Mouse (Mus musculus) forebrain, embryonic 15.5 days (tissue): ENCODE data around the gene Capzb. TPM values are rescaled to one million over a fixed set of nuclear protein-coding genes. Genes with fewer than 3 reads are reported as not detected.

Experiments
- ATAC-seq: fragments of 200-750 bp; cut with Nextera tagmentation; replicated peaks from 2 replicates; pipeline ENCODE4 v1.8.0; 2017; ENCODE audit warnings: mild to moderate bottlenecking, moderate TSS enrichment, moderate library complexity
- H3K27ac ChIP-seq: fragments of 300-500 bp; sonication (generic); replicated peaks from 2 replicates; pipeline ENCODE4 v1.5.1; 2015; ENCODE audit warnings: mild to moderate bottlenecking, inconsistent platforms
- H3K27me3 ChIP-seq: fragments of 300-500 bp; sonication (generic); 2 replicates; pipeline ENCODE4 v1.6.1; 2015; ENCODE audit warnings: inconsistent platforms
- H3K36me3 ChIP-seq: fragments of 300-500 bp; sonication (generic); 2 replicates; pipeline ENCODE4 v1.6.1; 2015; ENCODE audit warnings: mild to moderate bottlenecking, inconsistent platforms
- H3K4me1 ChIP-seq: fragments of 300-500 bp; sonication (generic); 2 replicates; pipeline ENCODE4 v1.6.1; 2015; ENCODE audit warnings: inconsistent platforms
- H3K4me2 ChIP-seq: fragments of 300-500 bp; sonication (generic); replicated peaks from 2 replicates; pipeline ENCODE4 v1.6.1; 2015; ENCODE audit warnings: mild to moderate bottlenecking, inconsistent platforms
- H3K4me3 ChIP-seq: fragments of 300-500 bp; sonication (generic); 2 replicates; pipeline ENCODE4 v1.5.1; 2015; ENCODE audit warnings: mild to moderate bottlenecking, inconsistent platforms
- H3K9ac ChIP-seq: fragments of 300-500 bp; sonication (generic); replicated peaks from 2 replicates; pipeline ENCODE4 v1.6.1; 2015; ENCODE audit warnings: mild to moderate bottlenecking, inconsistent platforms
- H3K9me3 ChIP-seq: fragments of 300-500 bp; sonication (generic); 2 replicates; pipeline ENCODE4 v1.6.1; 2016; ENCODE audit warnings: inconsistent platforms
- WGBS: fragments of 180-500 bp; shearing (Covaris S2); methylation state at CpG from one replicate; pipeline ENCODE4 v1.1.7; 2015; ENCODE audit warnings: mixed read lengths; 5-methylcytosine and 5-hydroxymethylcytosine counted together
- polyA plus RNA-seq: library from polyadenylated mRNA; unstranded; fragments of >200 nt; fragmentation: Nextera tagmentation; extraction: Ambion mirVana; gene quantifications from 2 replicates; pipeline ENCODE4 v1.2.1, GENCODE M21; 2015

Gene Capzb
- polyA plus RNA-seq, 1 experiment from 2014 or later, result 323 TPM

GRCm38 (mm10) chr4:139200946-139201345, 8.2 kb downstream of the Capzb start:
- H3K9me3 ChIP-seq, result no peaks in the 10 kb centered on the region
- H3K9ac ChIP-seq, result no peak overlapping the region
- H3K27ac ChIP-seq, result no peak overlapping the region
- H3K27me3 ChIP-seq, result no peaks in the 10 kb centered on the region
- no peak for ATAC-seq
- H3K4me3 ChIP-seq, result no peak overlapping the region
- WGBS, result 85% methylated on average over 3 of the region's 3 CpGs
- H3K4me2 ChIP-seq, result no peak overlapping the region
- no peaks in the 10 kb centered on the region for H3K4me1 ChIP-seq
- peaks cover 5% of the 10 kb centered on the region; the same call in 1 of the 2 replicates for H3K36me3 ChIP-seq

- H3K27ac ChIP-seq, result no peak overlapping the region
- no peaks in the 10 kb centered on the region for H3K27me3 ChIP-seq
- WGBS, result 84% methylated on average over 7 of the region's 7 CpGs
- H3K4me3 ChIP-seq, result no peak overlapping the region
- H3K9ac ChIP-seq, result no peak overlapping the region
- peaks cover 3% of the 10 kb centered on the region for H3K4me1 ChIP-seq
- no peak for ATAC-seq
- no peak overlapping the region for H3K4me2 ChIP-seq
- H3K36me3 ChIP-seq, result peaks cover 5% of the 10 kb centered on the region; the same call in 1 of the 2 replicates
- no peaks in the 10 kb centered on the region for H3K9me3 ChIP-seq
Measured at GRCm38 (mm10) chr4:139202556-139202955, 9.9 kb downstream of the Capzb start.

GRCm38 (mm10) chr4:139203381-139203780, 10.7 kb downstream of the Capzb start:
- H3K27ac ChIP-seq, result no peak overlapping the region
- H3K36me3 ChIP-seq, result peaks cover 5% of the 10 kb centered on the region; the same call in 1 of the 2 replicates
- H3K4me3 ChIP-seq, result no peak overlapping the region
- H3K9me3 ChIP-seq, result no peaks in the 10 kb centered on the region
- no peaks in the 10 kb centered on the region for H3K27me3 ChIP-seq
- H3K4me1 ChIP-seq, result peaks cover 11% of the 10 kb centered on the region
- no peak overlapping the region for H3K9ac ChIP-seq
- WGBS, result 74% methylated on average over 2 of the region's 2 CpGs
- no peak for ATAC-seq
- no peak overlapping the region for H3K4me2 ChIP-seq

- no peak overlapping the region for H3K4me2 ChIP-seq
- no peak overlapping the region for H3K9ac ChIP-seq
- H3K27me3 ChIP-seq, result no peaks in the 10 kb centered on the region
- ATAC-seq, result no peak
- peaks cover 2% of the 10 kb centered on the region; the same call in 1 of the 2 replicates for H3K36me3 ChIP-seq
- H3K4me3 ChIP-seq, result no peak overlapping the region
- H3K9me3 ChIP-seq, result no peaks in the 10 kb centered on the region
- no peak overlapping the region for H3K27ac ChIP-seq
- peaks cover 23% of the 10 kb centered on the region for H3K4me1 ChIP-seq
- 59% methylated on average over 5 of the region's 5 CpGs for WGBS
Measured at GRCm38 (mm10) chr4:139205842-139206241, 13.1 kb downstream of the Capzb start.

- H3K4me1 ChIP-seq, result peaks cover 24% of the 10 kb centered on the region
- ATAC-seq, result no peak
Measured at GRCm38 (mm10) chr4:139206353-139207045, 13.8 kb downstream of the Capzb start.

GRCm38 (mm10) chr4:139208236-139209129, 15.8 kb downstream of the Capzb start:
- Histone ChIP-seq H3K27me3 (no peaks in the 10 kb centered on the region), H3K9ac (no peak overlapping the region)
- WGBS, result 66% methylated on average over 9 of the region's 9 CpGs

More at GRCm38 (mm10) chr4:139206353-139207045, 13.8 kb downstream of the Capzb start:
- Histone ChIP-seq H3K4me2 (no peak overlapping the region), H3K9me3 (no peaks in the 10 kb centered on the region), H3K27ac (no peak overlapping the region), H3K9ac (no peak overlapping the region), H3K27me3 (no peaks in the 10 kb centered on the region), H3K4me3 (no peak overlapping the region), H3K36me3 (peaks cover 2% of the 10 kb centered on the region; the same call in 1 of the 2 replicates)
- 89% methylated on average over 8 of the region's 8 CpGs for WGBS

GRCm38 (mm10) chr4:139209130-139209840, 16.6 kb downstream of the Capzb start:
- no peak for ATAC-seq
- Histone ChIP-seq H3K9me3 (no peaks in the 10 kb centered on the region), H3K36me3 (no peaks in the 10 kb centered on the region), H3K4me3 (no peak overlapping the region), H3K27ac (0 out of 2 replicates have a peak overlapping the region, but pooled peaks have one; percentile 19), H3K27me3 (no peaks in the 10 kb centered on the region), H3K4me1 (peaks cover 32% of the 10 kb centered on the region), H3K9ac (no peak overlapping the region), H3K4me2 (no peak overlapping the region)
- 79% methylated on average over 5 of the region's 5 CpGs for WGBS

More at GRCm38 (mm10) chr4:139208236-139209129, 15.8 kb downstream of the Capzb start:
- H3K27ac ChIP-seq, result no peak overlapping the region; the same call in 1 of the 2 replicates
- H3K4me3 ChIP-seq, result no peak overlapping the region
- H3K9me3 ChIP-seq, result no peaks in the 10 kb centered on the region
- ATAC-seq, result no peak
- peaks cover 32% of the 10 kb centered on the region for H3K4me1 ChIP-seq
- no peaks in the 10 kb centered on the region for H3K36me3 ChIP-seq
- H3K4me2 ChIP-seq, result no peak overlapping the region

GRCm38 (mm10) chr4:139211975-139212831, 19.5 kb downstream of the Capzb start:
- no peaks in the 10 kb centered on the region for H3K36me3 ChIP-seq
- H3K9me3 ChIP-seq, result no peaks in the 10 kb centered on the region
- H3K9ac ChIP-seq, result no peak overlapping the region
- H3K27ac ChIP-seq, result no peak overlapping the region
- ATAC-seq, result no peak
- no peak overlapping the region for H3K4me3 ChIP-seq
- no peaks in the 10 kb centered on the region for H3K27me3 ChIP-seq
- WGBS, result 69% methylated on average over 17 of the region's 17 CpGs
- H3K4me2 ChIP-seq, result no peak overlapping the region
- peaks cover 32% of the 10 kb centered on the region for H3K4me1 ChIP-seq

- Histone ChIP-seq H3K4me2 (no peak overlapping the region), H3K27me3 (no peaks in the 10 kb centered on the region), H3K4me3 (no peak overlapping the region), H3K9me3 (no peaks in the 10 kb centered on the region), H3K27ac (no peak overlapping the region), H3K36me3 (no peaks in the 10 kb centered on the region), H3K4me1 (peaks cover 24% of the 10 kb centered on the region), H3K9ac (no peak overlapping the region)
- whole genome bisulfite sequencing, result 71% methylated on average over 10 of the region's 10 CpGs
- ATAC-seq, result no peak
Measured at GRCm38 (mm10) chr4:139213086-139213485, 20.4 kb downstream of the Capzb start.

- no peaks in the 10 kb centered on the region for H3K9me3 ChIP-seq
- no peak overlapping the region for H3K27ac ChIP-seq
- no peak overlapping the region for H3K9ac ChIP-seq
- 82% methylated on average over 11 of the region's 11 CpGs for WGBS
- H3K4me3 ChIP-seq, result no peak overlapping the region
- peaks cover 16% of the 10 kb centered on the region for H3K4me1 ChIP-seq
- H3K27me3 ChIP-seq, result no peaks in the 10 kb centered on the region
- no peak for ATAC-seq
- H3K4me2 ChIP-seq, result no peak overlapping the region
- no peaks in the 10 kb centered on the region for H3K36me3 ChIP-seq
Measured at GRCm38 (mm10) chr4:139213935-139214371, 21.3 kb downstream of the Capzb start.

GRCm38 (mm10) chr4:139216566-139216965, 23.9 kb downstream of the Capzb start:
- ATAC-seq, result no peak
- WGBS, result 81% methylated on average over 9 of the region's 9 CpGs
- Histone ChIP-seq H3K36me3 (no peaks in the 10 kb centered on the region), H3K27me3 (no peaks in the 10 kb centered on the region), H3K9ac (no peak overlapping the region), H3K27ac (no peak overlapping the region), H3K4me3 (no peak overlapping the region), H3K4me1 (peaks cover 8% of the 10 kb centered on the region; the same call in 1 of the 2 replicates), H3K9me3 (no peaks in the 10 kb centered on the region), H3K4me2 (no peak overlapping the region)
